Mouse (Mus musculus): ENCODE measurements at regions not wholly inside any gene's neighbourhood (a gene's known extent, or its start where the extent isn't known, plus 50 kb on each side); places are given as distances from the start of the nearest gene placed in this dataset.

DNA sequence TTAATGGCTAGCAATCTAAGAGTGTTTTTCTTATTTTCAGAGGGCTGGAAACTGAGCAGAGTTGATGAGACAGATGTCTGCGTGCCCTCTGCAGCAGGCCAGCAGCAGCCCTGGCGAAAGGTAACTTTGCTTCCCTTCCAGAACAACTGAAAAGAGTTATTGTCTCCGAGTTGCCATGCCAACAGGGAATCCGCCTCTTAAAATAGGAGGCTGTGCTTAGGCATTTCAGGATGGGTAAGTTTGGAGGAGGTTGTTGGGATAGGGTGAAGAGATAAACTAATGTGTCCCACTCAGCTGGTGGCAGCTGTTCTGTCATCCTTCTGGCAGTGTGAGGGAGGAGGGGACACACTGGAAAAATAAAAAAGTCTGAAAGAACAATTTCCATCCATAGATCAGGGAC lies 100.6 kb upstream of the Sertad2 start:
- Histone ChIP-seq H3K27ac (no peak overlapping the region), H3K9me3 (no peaks in the 10 kb centered on the region), H3K4me3 (no peak overlapping the region), H3K27me3 (no peaks in the 10 kb centered on the region), H3K36me3 (no peaks in the 10 kb centered on the region), H3K4me2 (no peak overlapping the region), H3K9ac (no peak overlapping the region), H3K4me1 (peaks cover 8% of the 10 kb centered on the region)
- 48% methylated on average over 4 of the region's 4 CpGs for WGBS
- ATAC-seq (ENCODE audit: borderline replicate concordance, extremely low read depth, low FRiP score, low TSS enrichment) = no peak

DNA sequence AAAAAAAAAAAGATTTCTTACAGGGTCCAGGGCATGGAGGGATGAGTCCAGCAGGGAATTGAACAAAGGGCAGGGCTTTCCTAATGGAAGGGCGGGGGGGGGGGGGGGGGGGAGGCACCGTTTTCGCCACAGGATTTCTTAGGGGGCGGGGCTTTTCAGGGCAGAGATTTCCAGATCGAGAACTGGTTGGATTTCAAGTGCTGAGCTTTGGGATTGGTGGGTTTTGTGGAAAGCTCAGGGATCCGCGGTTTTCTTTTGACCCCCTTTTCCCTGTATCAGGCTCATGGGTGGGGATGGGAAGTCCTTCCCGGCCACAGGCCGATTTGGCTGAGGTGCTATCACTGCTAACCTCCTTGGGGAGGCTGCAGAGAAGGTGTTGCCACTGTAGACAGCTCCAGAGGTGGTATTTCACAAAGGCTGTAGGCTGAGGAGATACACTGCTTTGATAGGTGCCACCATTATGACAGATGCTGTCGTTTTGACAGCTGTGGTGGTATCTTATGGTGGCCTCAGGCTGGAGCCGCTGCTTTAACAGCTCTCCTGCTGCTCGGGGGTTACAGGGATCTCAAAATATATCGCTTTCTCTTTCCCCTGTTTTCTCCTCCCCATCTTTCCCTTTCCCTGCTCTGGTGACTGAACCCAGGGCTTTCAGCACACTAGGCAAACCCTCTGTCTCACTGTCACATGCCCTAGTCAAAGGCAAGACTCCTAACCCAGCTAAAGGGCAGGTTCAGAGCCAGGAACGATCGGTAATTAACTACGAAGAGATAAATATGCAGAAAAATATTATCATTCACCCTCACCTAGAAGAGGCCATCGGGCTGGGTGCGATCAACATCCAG lies 97.8 kb upstream of the Sertad2 start:
- peaks cover 8% of the 10 kb centered on the region for H3K4me1 ChIP-seq
- peak overlapping the region; percentile 7 for H3K9ac ChIP-seq
- H3K27ac ChIP-seq = no peak overlapping the region
- WGBS = 12% methylated on average over 18 of the region's 18 CpGs
- H3K4me2 ChIP-seq = peak overlapping the region; percentile 70
- no peaks in the 10 kb centered on the region for H3K9me3 ChIP-seq
- H3K36me3 ChIP-seq = no peaks in the 10 kb centered on the region
- no peaks in the 10 kb centered on the region for H3K27me3 ChIP-seq
- peak; percentile 23; the same call in 1 of the 2 replicates for ATAC-seq (ENCODE audit: borderline replicate concordance, extremely low read depth, low FRiP score, low TSS enrichment)
- H3K4me3 ChIP-seq = peak overlapping the region; percentile 32

DNA sequence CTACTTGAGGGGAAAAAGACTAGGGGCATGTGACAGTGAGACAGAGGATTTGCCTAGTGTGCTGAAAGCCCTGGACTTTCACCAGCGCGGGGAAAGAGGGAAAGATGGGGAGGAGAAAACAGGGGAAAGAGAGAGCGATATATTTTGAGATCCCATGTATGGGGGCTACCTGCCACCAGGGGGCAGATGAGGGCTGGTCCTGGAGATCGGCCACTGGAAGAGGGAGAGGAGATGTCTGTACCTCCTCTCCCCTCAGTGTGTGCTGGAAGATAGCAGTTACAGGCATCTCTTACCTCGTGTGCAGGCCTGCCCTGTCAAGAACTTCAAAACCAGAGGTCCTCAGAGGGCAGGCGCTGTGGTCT lies 97.2 kb upstream of the Sertad2 start:
- Histone ChIP-seq H3K9ac (peak overlapping the region; percentile 7), H3K27me3 (no peaks in the 10 kb centered on the region)
- WGBS = under 1% methylated on average over 6 of the region's 6 CpGs

DNA sequence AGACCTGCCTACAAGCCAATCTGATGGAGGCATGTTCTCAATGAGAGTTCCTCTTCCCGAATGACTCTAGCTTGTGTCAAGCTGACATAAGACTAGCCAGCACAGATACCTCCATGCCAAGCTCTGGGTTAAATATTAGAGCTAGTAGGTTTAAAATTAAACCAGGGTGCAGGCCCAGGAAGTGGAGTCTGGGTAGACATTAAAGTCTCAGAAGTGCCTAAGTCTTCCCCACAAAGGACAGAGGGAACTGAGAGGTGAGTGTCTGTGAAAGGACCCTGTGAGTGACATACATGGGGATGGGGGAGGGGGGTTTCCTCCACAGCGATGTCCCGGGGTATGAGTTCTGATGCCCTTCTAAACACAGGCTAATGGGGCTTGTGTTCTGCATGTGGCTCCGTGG lies 90.2 kb upstream of the Sertad2 start:
- H3K27me3 ChIP-seq = peaks cover 5% of the 10 kb centered on the region; the same call in 1 of the 2 replicates
- no peak overlapping the region for H3K9ac ChIP-seq
- H3K4me1 ChIP-seq = peaks cover 19% of the 10 kb centered on the region
- no peak overlapping the region for H3K4me3 ChIP-seq
- WGBS = 60% methylated on average over 4 of the region's 4 CpGs
- no peak overlapping the region for H3K27ac ChIP-seq
- H3K36me3 ChIP-seq = no peaks in the 10 kb centered on the region
- ATAC-seq (ENCODE audit: borderline replicate concordance, extremely low read depth, low FRiP score, low TSS enrichment) = no peak
- H3K9me3 ChIP-seq = no peaks in the 10 kb centered on the region
- no peak overlapping the region for H3K4me2 ChIP-seq

More for the DNA sequence above, 97.2 kb upstream of the Sertad2 start:
- Histone ChIP-seq H3K9me3 (no peaks in the 10 kb centered on the region), H3K36me3 (no peaks in the 10 kb centered on the region), H3K4me1 (peaks cover 8% of the 10 kb centered on the region), H3K27ac (no peak overlapping the region), H3K4me2 (peak overlapping the region; percentile 70), H3K4me3 (peak overlapping the region; percentile 32)
- ATAC-seq (ENCODE audit: borderline replicate concordance, extremely low read depth, low FRiP score, low TSS enrichment) = peak; percentile 26; the same call in 1 of the 2 replicates

DNA sequence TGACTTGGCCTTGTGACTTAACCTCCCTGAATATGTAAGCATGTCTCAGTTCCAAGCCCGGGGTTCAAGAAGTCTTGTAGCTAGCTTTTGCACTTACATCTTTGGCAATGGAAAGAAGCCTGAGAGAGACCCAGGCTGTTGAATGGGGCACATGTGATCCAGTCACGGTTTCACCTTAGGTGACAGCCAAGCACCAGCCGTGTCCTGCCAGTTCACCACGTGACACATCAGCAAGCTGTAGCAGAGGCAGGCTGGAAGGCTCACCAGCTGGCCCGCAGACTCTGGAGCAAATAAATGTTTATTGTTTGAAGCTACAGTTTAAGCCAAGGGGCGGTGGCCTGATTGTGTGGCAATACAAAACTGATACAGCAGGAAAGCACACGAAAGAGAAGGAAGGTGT lies 89.3 kb upstream of the Sertad2 start:
- Histone ChIP-seq H3K9me3 (no peaks in the 10 kb centered on the region), H3K9ac (no peak overlapping the region), H3K4me3 (no peak overlapping the region), H3K27me3 (peaks cover 5% of the 10 kb centered on the region; the same call in 1 of the 2 replicates), H3K4me2 (no peak overlapping the region), H3K4me1 (peaks cover 19% of the 10 kb centered on the region), H3K36me3 (no peaks in the 10 kb centered on the region), H3K27ac (no peak overlapping the region)
- no peak for ATAC-seq (ENCODE audit: borderline replicate concordance, extremely low read depth, low FRiP score, low TSS enrichment)
- 53% methylated on average over 7 of the region's 7 CpGs for WGBS

DNA sequence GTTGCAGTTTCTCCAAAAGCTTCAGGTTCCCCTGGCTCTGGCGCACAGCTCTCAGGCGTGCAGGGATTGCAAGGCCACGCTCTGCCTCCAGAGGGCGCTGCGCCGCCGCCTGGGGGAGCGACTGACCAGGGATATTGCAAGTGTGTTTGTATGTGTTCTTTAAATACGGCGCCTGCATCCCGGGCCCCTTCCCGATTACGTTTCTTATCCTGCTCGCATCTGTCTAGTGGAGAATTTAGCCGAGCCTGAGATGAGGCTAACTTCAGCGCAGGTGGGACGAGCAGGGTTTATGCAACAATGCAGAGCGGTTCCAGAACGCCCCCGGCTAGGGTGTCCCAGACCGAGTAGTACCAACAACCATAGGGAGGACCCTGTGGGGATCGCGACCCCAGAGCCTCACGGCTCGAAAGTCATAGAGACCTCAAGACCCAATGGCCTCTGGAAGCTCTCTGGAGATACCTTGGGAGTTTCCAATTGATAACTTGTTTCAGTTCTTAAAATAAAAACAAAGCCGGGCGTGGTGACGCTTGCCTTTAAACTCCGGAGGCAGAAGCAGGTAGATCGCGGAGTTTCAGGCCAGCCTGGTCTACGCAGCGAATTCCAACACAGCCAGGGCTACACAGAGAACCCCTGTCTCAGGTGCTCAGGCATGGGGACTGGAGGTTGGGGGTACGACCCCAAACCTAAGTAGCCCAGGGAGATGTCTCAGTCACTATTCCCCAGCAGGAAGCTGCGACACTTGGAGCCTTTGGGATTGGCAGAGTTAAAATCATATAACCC lies 87.8 kb upstream of the Sertad2 start:
- peak; percentile 72; the same call in 1 of the 2 replicates for ATAC-seq (ENCODE audit: borderline replicate concordance, extremely low read depth, low FRiP score, low TSS enrichment)
- peaks cover 23% of the 10 kb centered on the region for H3K4me1 ChIP-seq
- peak overlapping the region; percentile 35 for H3K9ac ChIP-seq
- H3K4me3 ChIP-seq = peak overlapping the region; percentile 52
- H3K9me3 ChIP-seq = no peaks in the 10 kb centered on the region
- no peaks in the 10 kb centered on the region for H3K36me3 ChIP-seq
- under 1% methylated on average over 35 of the region's 35 CpGs for WGBS
- H3K27me3 ChIP-seq = peaks cover 5% of the 10 kb centered on the region; the same call in 1 of the 2 replicates
- no peak overlapping the region for H3K27ac ChIP-seq
- peak overlapping the region; percentile 90 for H3K4me2 ChIP-seq

DNA sequence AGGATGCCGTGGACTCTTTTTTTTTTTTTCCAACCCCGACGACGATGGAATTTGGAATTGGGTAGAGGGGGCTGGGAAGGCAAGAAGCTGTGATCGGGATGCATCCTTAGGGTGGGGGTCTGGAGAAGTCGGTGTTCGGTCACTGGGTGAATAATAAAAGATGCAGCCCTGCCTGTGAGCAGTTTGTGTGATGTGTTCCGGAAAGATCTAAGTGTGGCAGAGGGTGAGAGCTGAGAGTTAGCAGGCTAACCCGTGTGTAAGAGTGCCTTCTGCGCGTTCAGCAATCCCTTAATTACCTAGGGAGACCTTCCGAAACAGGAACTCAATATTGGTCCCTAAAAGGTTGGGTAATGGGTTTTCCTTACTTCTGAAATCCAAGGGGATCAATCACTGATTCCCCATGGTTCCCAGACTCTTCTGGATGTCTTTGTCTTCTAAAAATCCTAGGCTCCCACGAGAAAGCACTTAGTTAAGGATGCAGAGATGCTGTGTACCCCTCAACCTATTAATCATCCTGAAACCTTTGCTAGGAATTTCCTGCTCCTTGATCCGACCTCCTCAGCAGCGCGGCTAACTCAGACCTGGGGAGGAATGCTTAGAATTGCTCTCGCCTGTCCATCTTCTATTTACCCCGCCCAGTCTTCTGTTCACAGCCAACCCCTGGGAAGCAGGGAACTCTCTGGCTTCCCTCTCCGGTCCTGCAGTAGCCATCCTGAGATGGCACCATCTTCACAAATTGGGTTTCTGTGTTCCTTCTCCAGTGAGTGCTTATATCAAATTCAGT lies 87.0 kb upstream of the Sertad2 start:
- Histone ChIP-seq H3K4me2 (peak overlapping the region; percentile 90), H3K27ac (no peak overlapping the region), H3K36me3 (no peaks in the 10 kb centered on the region), H3K27me3 (peaks cover 5% of the 10 kb centered on the region; the same call in 1 of the 2 replicates), H3K9ac (peak overlapping the region; percentile 35; the same call in 1 of the 2 replicates), H3K9me3 (no peaks in the 10 kb centered on the region), H3K4me1 (peaks cover 31% of the 10 kb centered on the region), H3K4me3 (peak overlapping the region; percentile 52)
- ATAC-seq (ENCODE audit: borderline replicate concordance, extremely low read depth, low FRiP score, low TSS enrichment) = no peak
- 5% methylated on average over 19 of the region's 19 CpGs for WGBS

DNA sequence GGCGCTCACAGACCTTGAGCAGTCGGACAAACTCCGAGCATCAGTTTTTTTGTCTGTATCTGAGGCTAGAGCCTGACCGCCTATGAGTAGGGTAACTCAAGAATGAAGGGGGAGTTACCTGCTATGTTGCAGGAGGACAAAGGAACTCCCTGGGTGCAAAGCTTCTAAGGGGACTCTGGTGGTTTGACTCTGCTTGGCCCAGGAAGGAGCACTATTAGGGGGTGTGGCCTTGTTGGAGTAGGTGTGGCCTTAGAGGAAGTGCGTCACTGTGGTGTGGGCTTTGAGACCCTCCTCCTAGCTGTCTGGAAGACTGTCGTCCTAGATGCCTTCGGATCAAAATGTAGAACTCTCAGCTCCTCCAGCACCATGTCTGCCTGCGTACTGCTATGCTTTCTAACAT lies 83.9 kb upstream of the Sertad2 start:
- 87% methylated on average over 8 of the region's 8 CpGs for WGBS
- no peak for ATAC-seq (ENCODE audit: borderline replicate concordance, extremely low read depth, low FRiP score, low TSS enrichment)
- Histone ChIP-seq H3K9me3 (no peaks in the 10 kb centered on the region), H3K4me1 (peaks cover 31% of the 10 kb centered on the region), H3K27ac (no peak overlapping the region), H3K36me3 (no peaks in the 10 kb centered on the region), H3K4me2 (no peak overlapping the region), H3K27me3 (peaks cover 5% of the 10 kb centered on the region; the same call in 1 of the 2 replicates), H3K4me3 (no peak overlapping the region), H3K9ac (no peak overlapping the region)

DNA sequence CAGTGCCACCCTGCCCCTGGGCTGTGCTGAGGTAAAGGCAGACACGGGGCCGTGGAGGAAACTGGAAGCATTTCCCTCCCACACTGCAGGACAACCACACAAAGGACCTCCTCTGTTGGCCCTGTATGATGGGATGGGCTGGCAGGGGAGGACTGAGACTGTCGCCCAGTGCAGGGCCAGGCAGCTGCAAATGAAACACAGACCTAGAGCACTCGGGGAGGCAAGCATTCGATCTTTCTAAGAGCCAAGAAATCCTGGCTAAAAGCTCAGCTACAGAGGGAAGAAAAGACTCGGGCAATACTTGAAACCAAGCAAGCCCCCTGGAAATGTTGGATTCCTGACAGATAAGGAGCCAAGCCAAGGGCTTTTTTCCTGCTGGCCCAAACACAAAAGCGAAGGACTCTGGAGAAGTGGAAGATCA lies 82.5 kb upstream of the Sertad2 start:
- WGBS = 26% methylated on average over 7 of the region's 7 CpGs
- Histone ChIP-seq H3K9ac (0 out of 2 replicates have a peak overlapping the region, but pooled peaks have one; percentile 4), H3K4me1 (peaks cover 23% of the 10 kb centered on the region), H3K4me2 (peak overlapping the region; percentile 17; the same call in 1 of the 2 replicates), H3K36me3 (no peaks in the 10 kb centered on the region), H3K4me3 (no peak overlapping the region), H3K27ac (peak overlapping the region; percentile 67), H3K27me3 (peaks cover 5% of the 10 kb centered on the region; the same call in 1 of the 2 replicates), H3K9me3 (no peaks in the 10 kb centered on the region)
- ATAC-seq (ENCODE audit: borderline replicate concordance, extremely low read depth, low FRiP score, low TSS enrichment) = peak; percentile 36; the same call in 1 of the 2 replicates

DNA sequence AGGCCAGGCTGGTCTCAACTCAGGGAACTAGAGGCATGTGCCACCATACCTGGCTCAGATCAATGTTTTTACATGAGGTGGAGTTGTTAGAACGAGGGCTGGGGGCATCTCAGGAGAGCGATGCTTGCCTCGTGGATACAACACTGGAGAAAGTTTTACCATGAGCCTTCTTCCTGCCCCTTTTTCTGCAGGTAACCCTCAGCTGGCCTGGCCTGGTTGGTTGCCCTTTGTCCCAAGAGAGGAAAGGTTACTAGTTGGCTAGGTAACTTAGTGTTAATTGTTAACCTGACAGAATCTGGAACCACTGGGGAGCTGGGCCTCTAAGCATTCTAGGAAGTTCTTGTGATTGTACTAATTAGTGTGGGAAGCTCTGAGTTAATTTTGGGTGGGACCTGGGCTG lies 81.0 kb upstream of the Sertad2 start:
- Histone ChIP-seq H3K9me3 (no peaks in the 10 kb centered on the region), H3K27me3 (no peaks in the 10 kb centered on the region), H3K27ac (no peak overlapping the region), H3K4me3 (no peak overlapping the region), H3K36me3 (no peaks in the 10 kb centered on the region), H3K9ac (no peak overlapping the region), H3K4me1 (peaks cover 13% of the 10 kb centered on the region), H3K4me2 (no peak overlapping the region)
- 75% methylated on average over 3 of the region's 3 CpGs for WGBS
- no peak for ATAC-seq (ENCODE audit: borderline replicate concordance, extremely low read depth, low FRiP score, low TSS enrichment)

DNA sequence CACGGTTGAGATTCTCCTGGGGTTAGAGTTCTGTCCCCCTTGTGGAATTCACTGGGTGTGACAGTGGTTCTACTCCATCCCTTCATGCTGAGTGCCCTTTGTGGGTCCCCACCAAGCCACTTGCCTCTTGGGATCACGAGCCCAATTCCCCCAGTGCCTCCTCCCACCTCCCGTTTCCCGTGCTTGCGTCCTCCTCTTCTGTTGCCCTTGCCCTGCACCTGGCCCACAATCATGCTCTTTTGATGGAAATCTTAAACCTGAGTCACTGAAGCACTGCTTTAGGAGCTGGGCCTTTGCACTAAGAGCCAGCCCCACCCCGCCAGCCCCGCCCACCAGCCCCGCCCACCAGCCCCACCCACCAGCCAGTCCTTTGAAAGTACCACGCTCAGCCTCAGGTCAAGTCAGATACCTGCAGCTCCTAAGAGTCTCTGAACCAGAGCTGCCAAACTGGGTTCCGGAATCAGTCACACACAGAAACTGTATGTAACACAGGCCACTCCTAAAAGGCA lies 79.8 kb upstream of the Sertad2 start:
- Histone ChIP-seq H3K36me3 (no peaks in the 10 kb centered on the region), H3K4me3 (no peak overlapping the region), H3K4me2 (no peak overlapping the region), H3K27me3 (no peaks in the 10 kb centered on the region), H3K27ac (no peak overlapping the region), H3K9ac (no peak overlapping the region), H3K4me1 (peaks cover 13% of the 10 kb centered on the region), H3K9me3 (no peaks in the 10 kb centered on the region)
- peak; percentile 28; the same call in 1 of the 2 replicates for ATAC-seq (ENCODE audit: borderline replicate concordance, extremely low read depth, low FRiP score, low TSS enrichment)
- WGBS = 22% methylated on average over 10 of the region's 10 CpGs

Data from lung, embryonic 15.5 days (tissue).